Comparison of ENCODE assay signal across 8 mouse cellular contexts in genomic region chr8:104251461-104251860, GRCm38 (mm10). TPM values are rescaled to one million over a fixed set of nuclear protein-coding genes. Genes with fewer than 3 reads are reported as not detected.
DNase-seq lines count a peak whose midpoint lies in the region; ATAC-seq and TF ChIP-seq lines count a peak whose summit lies in the region.

No protein-coding gene starts in this region.

- H3K4me1 ChIP-seq in embryonic facial prominence, embryonic 10.5 days = peaks cover 29% of the 10 kb centered on the region
- peaks cover 12% of the 10 kb centered on the region for H3K4me1 ChIP-seq in intestine, embryonic 15.5 days (replicated peaks)
- peaks cover 4% of the 10 kb centered on the region; the same call in 1 of the 2 replicates for H3K4me1 ChIP-seq in lung, postnatal 0 days (ENCODE audit: insufficient read depth, low read depth, low read length)

- ATAC-seq in intestine, embryonic 15.5 days = peak; percentile 56
- no peak for ATAC-seq in lung, postnatal 0 days

- TF ChIP-seq CTCF in left cerebral cortex, adult 2 months (IDR thresholded peaks at IDR 0.05) = no peak
- no peak for TF ChIP-seq CTCF in lung, postnatal 0 days (IDR thresholded peaks at IDR 0.05)

- no peaks in the 10 kb centered on the region for H3K36me3 ChIP-seq in embryonic facial prominence, embryonic 10.5 days (replicated peaks)
- no peaks in the 10 kb centered on the region for H3K36me3 ChIP-seq in intestine, embryonic 15.5 days
- H3K36me3 ChIP-seq in lung, postnatal 0 days (ENCODE audit: insufficient read depth, low read length) = no peaks in the 10 kb centered on the region

- H3K9ac ChIP-seq in intestine, embryonic 15.5 days = peak overlapping the region; percentile 70
- peak overlapping the region; percentile 48; the same call in 1 of the 2 replicates for H3K9ac ChIP-seq in lung, postnatal 0 days (replicated peaks; ENCODE audit: low read depth)

- no peak overlapping the region for H3K27ac ChIP-seq in left cerebral cortex, adult 2 months
- peak overlapping the region; percentile 90 for H3K27ac ChIP-seq in embryonic facial prominence, embryonic 10.5 days (replicated peaks)
- H3K27ac ChIP-seq in intestine, embryonic 15.5 days = peak overlapping the region; percentile 89; the same call in 1 of the 2 replicates
- H3K27ac ChIP-seq in lung, postnatal 0 days (ENCODE audit: low read length) = no peak overlapping the region

- H3K27me3 ChIP-seq in embryonic facial prominence, embryonic 10.5 days (replicated peaks; ENCODE audit: low read depth, poor library complexity, severe bottlenecking) = no peaks in the 10 kb centered on the region
- H3K27me3 ChIP-seq in intestine, embryonic 15.5 days (replicated peaks) = no peaks in the 10 kb centered on the region
- no peaks in the 10 kb centered on the region for H3K27me3 ChIP-seq in lung, postnatal 0 days (replicated peaks; ENCODE audit: insufficient read depth, low read length)

- DNase-seq in left cerebral cortex, adult 2 months (ENCODE audit: extremely low spot score in 1 of 2, low spot score in 2 of 2) = no peak
- no peak for DNase-seq in left cerebral cortex, adult 8-10 months (ENCODE audit: low spot score in 2 of 2)
- DNase-seq in embryonic facial prominence, embryonic 10.5 days (ENCODE audit: low spot score) = peak; percentile 38
- DNase-seq in lung, postnatal 0 days (ENCODE audit: low spot score) = peak; percentile 54
- DNase-seq in layer of hippocampus, postnatal 14 days (ENCODE audit: low spot score in 2 of 2) = no peak
- DNase-seq in urinary bladder, postnatal 25 days (ENCODE audit: low spot score) = no peak
- DNase-seq in left cerebral cortex, adult 9 months (ENCODE audit: low spot score in 2 of 2) = no peak

- H3K9me3 ChIP-seq in embryonic facial prominence, embryonic 10.5 days = no peaks in the 10 kb centered on the region
- no peaks in the 10 kb centered on the region for H3K9me3 ChIP-seq in intestine, embryonic 15.5 days
- H3K9me3 ChIP-seq in lung, postnatal 0 days (ENCODE audit: low read length) = no peaks in the 10 kb centered on the region

- H3K4me3 ChIP-seq in left cerebral cortex, adult 2 months = peak overlapping the region; percentile 65
- peak overlapping the region; percentile 71 for H3K4me3 ChIP-seq in embryonic facial prominence, embryonic 10.5 days
- peak overlapping the region; percentile 60 for H3K4me3 ChIP-seq in intestine, embryonic 15.5 days (replicated peaks)
- peak overlapping the region; percentile 64 for H3K4me3 ChIP-seq in lung, postnatal 0 days (ENCODE audit: low read depth, low read length)

- no peak for TF ChIP-seq EP300 in lung, postnatal 0 days (IDR thresholded peaks at IDR 0.05)

- WGBS in embryonic facial prominence, embryonic 10.5 days = 0% methylated on average over 7 of the region's 7 CpGs
- 0% methylated on average over 7 of the region's 7 CpGs for WGBS in intestine, embryonic 15.5 days
- under 1% methylated on average over 7 of the region's 7 CpGs for WGBS in lung, postnatal 0 days

- peak overlapping the region; percentile 75 for H3K4me2 ChIP-seq in intestine, embryonic 15.5 days (replicated peaks)
- H3K4me2 ChIP-seq in lung, postnatal 0 days (replicated peaks; ENCODE audit: low read depth, low read length) = peak overlapping the region; percentile 87

- intact Hi-C loops in left cerebral cortex, adult 2 months (cut with DNase I) = loop anchor here (2.0 kb wide), 2 partner anchors 89 to 183 kb away; no protein-coding TSS in a partner anchor

RNA-seq across cellular contexts. Expression of gene Cklf, which starts 0.8 kb away (rescaled TPM):
- 1 to 10 TPM; 6.7 to 8.1 TPM for total RNA-seq in left cerebral cortex, adult 2 months (2021)
- total RNA-seq in left cerebral cortex, adult 8-10 months (2022) = 1 to 10 TPM; 3.7 to 7.9 (median 5.2) TPM
- 39.8 and 41.4 TPM in 2 replicates for polyA plus RNA-seq in embryonic facial prominence, embryonic 10.5 days (2016; fragmentation: Nextera tagmentation; extraction: Ambion mirVana)
- 37.2 and 41.4 TPM in 2 replicates for polyA plus RNA-seq in intestine, embryonic 15.5 days (2015; fragmentation: Nextera tagmentation; extraction: Ambion mirVana)
- polyA plus RNA-seq in lung, postnatal 0 days (2015; fragmentation: Nextera tagmentation; extraction: Ambion mirVana) = 29.2 and 33.2 TPM in 2 replicates
- total RNA-seq in layer of hippocampus, postnatal 14 days (2021) = 10 to 100 TPM in 1 of 2 experiments, 1 to 10 TPM in 1; 8.1 to 11.7 TPM

RNA-seq across cellular contexts. Expression of gene Tk2, which starts 3.1 kb away (rescaled TPM):
- total RNA-seq in left cerebral cortex, adult 2 months (2021) = 10 to 100 TPM; 40.3 to 41.6 TPM
- 10 to 100 TPM; 47.7 to 50.0 (median 49.9) TPM for total RNA-seq in left cerebral cortex, adult 8-10 months (2022)
- polyA plus RNA-seq in embryonic facial prominence, embryonic 10.5 days (2016; fragmentation: Nextera tagmentation; extraction: Ambion mirVana) = 20.2 and 21.6 TPM in 2 replicates
- polyA plus RNA-seq in intestine, embryonic 15.5 days (2015; fragmentation: Nextera tagmentation; extraction: Ambion mirVana) = 14.2 and 15.3 TPM in 2 replicates
- polyA plus RNA-seq in lung, postnatal 0 days (2015; fragmentation: Nextera tagmentation; extraction: Ambion mirVana) = 16.8 and 17.7 TPM in 2 replicates
- total RNA-seq in layer of hippocampus, postnatal 14 days (2021) = 10 to 100 TPM; 34.6 to 35.1 TPM

RNA-seq across cellular contexts. Expression of gene Cmtm2a, which starts 41.5 kb away (rescaled TPM):
- total RNA-seq in left cerebral cortex, adult 2 months (2021) = not detected
- total RNA-seq in left cerebral cortex, adult 8-10 months (2022) = not detected
- not detected in 2 replicates for polyA plus RNA-seq in embryonic facial prominence, embryonic 10.5 days (2016; fragmentation: Nextera tagmentation; extraction: Ambion mirVana)
- not detected in 2 replicates for polyA plus RNA-seq in intestine, embryonic 15.5 days (2015; fragmentation: Nextera tagmentation; extraction: Ambion mirVana)
- polyA plus RNA-seq in lung, postnatal 0 days (2015; fragmentation: Nextera tagmentation; extraction: Ambion mirVana) = not detected in 2 replicates
- not detected for total RNA-seq in layer of hippocampus, postnatal 14 days (2021)

RNA-seq across cellular contexts. Expression of gene Gm45711, which starts 58.4 kb away (rescaled TPM):
- total RNA-seq in left cerebral cortex, adult 2 months (2021) = not detected
- total RNA-seq in left cerebral cortex, adult 8-10 months (2022) = not detected
- polyA plus RNA-seq in embryonic facial prominence, embryonic 10.5 days (2016; fragmentation: Nextera tagmentation; extraction: Ambion mirVana) = not detected in 2 replicates
- not detected in 2 replicates for polyA plus RNA-seq in intestine, embryonic 15.5 days (2015; fragmentation: Nextera tagmentation; extraction: Ambion mirVana)
- not detected in 2 replicates for polyA plus RNA-seq in lung, postnatal 0 days (2015; fragmentation: Nextera tagmentation; extraction: Ambion mirVana)
- not detected for total RNA-seq in layer of hippocampus, postnatal 14 days (2021)

RNA-seq across cellular contexts. Expression of gene Cmtm1, which starts 58.5 kb away (rescaled TPM):
- not detected for total RNA-seq in left cerebral cortex, adult 2 months (2021)
- not detected for total RNA-seq in left cerebral cortex, adult 8-10 months (2022)
- not detected in 2 replicates for polyA plus RNA-seq in embryonic facial prominence, embryonic 10.5 days (2016; fragmentation: Nextera tagmentation; extraction: Ambion mirVana)
- not detected in 2 replicates for polyA plus RNA-seq in intestine, embryonic 15.5 days (2015; fragmentation: Nextera tagmentation; extraction: Ambion mirVana)
- not detected in 2 replicates for polyA plus RNA-seq in lung, postnatal 0 days (2015; fragmentation: Nextera tagmentation; extraction: Ambion mirVana)
- total RNA-seq in layer of hippocampus, postnatal 14 days (2021) = not detected

Comparison
In these comparisons a context has a peak if more than half of its experiments do, and no peak if none do; other contexts are left out.
1. DNase-seq: peak in embryonic facial prominence, embryonic 10.5 days (single experiment) and lung, postnatal 0 days (single experiment); none in left cerebral cortex, adult 2 months (0 of 2), left cerebral cortex, adult 8-10 months (0 of 2), layer of hippocampus, postnatal 14 days (0 of 2), urinary bladder, postnatal 25 days (single experiment) and left cerebral cortex, adult 9 months (0 of 2).
2. H3K27ac ChIP-seq: peak in embryonic facial prominence, embryonic 10.5 days (single experiment) and intestine, embryonic 15.5 days (single experiment); none in left cerebral cortex, adult 2 months (single experiment) and lung, postnatal 0 days (single experiment).
3. Peak in every context shown above with its lines, with median percentiles within 50 percentile points of each other: H3K4me3 ChIP-seq.